Mouse (Mus musculus): Measurements from ENCODE around the gene Palm3.
"Not testable (repeated sequence)": the region's sequence is repeated elsewhere in the genome, so short reads cannot be mapped to it uniquely, and the experiment has no call there.

The Palm3 gene

DNA sequence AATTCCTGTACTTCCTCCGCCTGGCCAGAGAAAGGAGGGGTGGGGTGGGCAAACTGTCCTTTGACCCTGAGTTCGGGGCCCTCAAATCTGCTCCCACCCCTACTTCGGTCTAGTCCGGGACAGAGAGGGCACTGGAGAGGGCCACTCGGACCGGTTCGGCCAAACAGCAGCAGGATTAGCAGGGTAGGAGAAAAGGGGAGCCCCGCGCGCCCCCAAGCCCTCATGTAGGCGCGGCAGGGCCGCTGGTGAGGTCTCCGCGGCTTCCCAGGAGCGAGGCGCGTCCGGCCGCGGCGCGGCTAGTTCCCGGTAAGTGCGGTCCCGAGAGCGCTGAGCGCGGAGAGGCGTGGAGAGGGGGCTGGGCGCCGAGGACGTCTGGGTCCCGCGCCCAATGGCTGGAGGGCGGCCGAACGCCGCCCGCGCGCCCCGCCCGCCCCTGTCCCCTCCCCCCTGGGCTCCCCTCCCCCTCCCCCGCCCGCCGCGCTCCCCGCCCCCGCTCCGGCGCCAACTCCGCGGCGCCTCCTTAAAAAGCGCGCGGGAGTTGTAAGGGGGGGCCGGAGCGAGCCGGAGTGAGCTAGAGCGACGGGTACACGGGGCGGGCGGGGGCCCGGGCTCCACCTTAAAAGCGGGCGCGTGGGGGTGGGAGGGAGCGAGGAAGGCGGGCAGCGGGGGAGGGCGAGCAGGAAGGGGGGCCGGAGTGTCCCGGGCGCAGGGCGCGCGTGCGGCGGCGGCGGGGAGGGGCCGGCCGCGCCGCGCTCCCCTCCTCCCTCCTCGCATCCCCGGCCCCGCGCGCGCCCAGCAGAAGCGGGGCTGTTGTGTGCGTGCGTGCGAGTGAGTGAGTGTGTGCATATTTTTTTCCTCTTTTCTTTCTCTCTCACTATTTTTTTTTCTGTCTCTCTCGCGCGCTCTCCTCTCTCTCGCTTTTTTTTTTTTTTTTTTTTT is 24.4 kb upstream of the Palm3 start:
- in situ Hi-C loops (cut with MboI; ENCODE audit: low pct_unique_long_range_greater_than_20kb in 1 of 2, low sequenced_read_pairs in 2 of 2, unreplicated experiment in 1 of 2): no loop called here

DNA sequence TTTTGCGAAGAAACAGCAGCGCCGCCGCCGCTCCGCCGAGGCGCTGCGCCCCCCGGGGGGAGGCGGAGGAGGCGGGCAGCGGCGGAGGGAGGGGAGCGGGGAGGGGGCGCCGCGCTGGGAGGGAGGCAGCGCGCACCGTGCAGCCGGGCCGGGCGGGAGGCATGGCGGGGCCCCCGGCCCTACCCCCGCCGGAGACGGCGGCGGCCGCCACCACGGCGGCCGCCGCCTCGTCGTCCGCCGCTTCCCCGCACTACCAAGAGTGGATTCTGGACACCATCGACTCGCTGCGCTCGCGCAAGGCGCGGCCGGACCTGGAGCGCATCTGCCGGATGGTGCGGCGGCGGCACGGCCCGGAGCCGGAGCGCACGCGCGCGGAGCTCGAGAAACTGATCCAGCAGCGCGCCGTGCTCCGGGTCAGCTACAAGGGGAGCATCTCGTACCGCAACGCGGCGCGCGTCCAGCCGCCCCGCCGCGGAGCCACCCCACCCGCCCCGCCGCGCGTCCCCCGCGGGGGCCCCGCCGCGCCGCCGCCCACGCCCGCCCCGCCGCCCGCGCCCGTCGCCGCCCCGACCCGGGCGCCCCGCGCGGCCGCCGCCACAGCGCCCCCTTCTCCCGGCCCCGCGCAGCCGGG is 23.6 kb upstream of the Palm3 start, which contains the start of gene Samd1:
Gene Samd1, plus strand, starts transcription at position 162 of the 631 bp plus-strand sequence.
- in situ Hi-C loops (cut with MboI; ENCODE audit: low pct_unique_long_range_greater_than_20kb in 1 of 2, low sequenced_read_pairs in 2 of 2, unreplicated experiment in 1 of 2): no loop called here

DNA sequence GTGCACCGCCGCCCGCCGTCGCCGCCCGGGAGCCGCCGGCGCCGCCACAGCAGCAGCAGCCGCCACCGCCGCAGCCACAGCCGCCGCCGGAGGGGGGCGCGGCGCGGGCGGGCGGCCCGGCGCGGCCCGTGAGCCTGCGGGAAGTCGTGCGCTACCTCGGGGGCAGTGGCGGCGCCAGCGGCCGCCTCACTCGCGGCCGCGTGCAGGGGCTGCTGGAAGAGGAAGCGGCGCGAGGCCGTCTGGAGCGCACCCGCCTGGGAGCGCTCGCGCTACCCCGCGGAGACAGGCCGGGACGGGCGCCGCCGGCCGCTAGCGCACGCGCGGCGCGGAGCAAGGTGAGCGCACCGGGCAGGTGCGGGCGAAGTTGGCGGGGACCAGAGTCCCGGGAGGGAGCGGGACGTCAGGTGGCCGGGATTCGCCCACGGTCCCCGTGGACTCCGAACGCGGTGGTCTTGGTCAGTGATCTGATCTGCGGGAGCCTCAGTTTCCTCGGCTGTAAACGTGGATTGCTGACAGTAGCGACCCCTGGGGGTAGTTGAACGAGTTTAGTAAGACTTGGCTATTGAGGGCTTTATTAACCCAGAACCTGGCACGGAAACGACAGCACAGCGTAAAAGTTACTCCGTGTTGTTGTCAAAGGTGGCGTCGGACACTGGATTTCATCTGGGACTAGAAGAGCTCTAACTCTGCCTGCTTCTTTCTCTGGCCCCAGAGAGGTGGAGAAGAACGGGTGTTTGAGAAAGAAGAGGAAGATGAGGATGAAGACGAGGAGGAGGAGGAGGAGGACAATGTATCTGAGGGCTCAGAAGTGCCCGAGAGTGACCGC is 22.8 kb upstream of the Palm3 start:
- in situ Hi-C loops (cut with MboI; ENCODE audit: low pct_unique_long_range_greater_than_20kb in 1 of 2, low sequenced_read_pairs in 2 of 2, unreplicated experiment in 1 of 2): no loop called here

DNA sequence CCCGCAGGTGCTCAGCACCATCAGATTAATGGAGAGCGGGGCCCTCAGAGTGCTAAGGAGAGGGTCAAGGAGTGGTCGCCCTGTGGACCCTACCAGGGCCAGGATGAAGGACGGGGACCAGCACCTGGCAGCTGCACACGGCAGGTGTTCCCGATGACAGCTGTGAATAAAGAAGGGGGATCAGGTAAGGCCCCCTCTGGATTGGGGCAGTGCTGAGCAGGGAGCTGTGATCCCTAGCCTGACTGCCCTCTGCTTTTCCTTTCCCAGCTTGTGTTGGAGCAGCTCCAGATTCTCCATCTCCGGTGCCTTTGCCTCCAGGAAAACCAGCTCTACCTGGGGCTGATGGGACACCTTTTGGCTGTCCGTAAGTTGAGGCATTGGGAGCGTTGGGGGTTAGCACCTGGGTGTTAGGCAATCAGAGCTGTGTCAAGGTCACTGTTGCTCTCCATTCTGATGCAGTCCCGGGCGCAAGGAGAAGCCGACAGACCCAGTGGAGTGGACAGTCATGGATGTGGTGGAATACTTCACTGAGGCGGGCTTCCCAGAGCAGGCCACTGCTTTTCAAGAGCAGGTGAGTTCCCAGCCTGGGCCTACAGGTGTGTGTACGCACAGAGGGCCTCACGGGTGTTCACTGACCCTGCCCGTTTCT is 22.1 kb upstream of the Palm3 start:
- in situ Hi-C loops (cut with MboI; ENCODE audit: low pct_unique_long_range_greater_than_20kb in 1 of 2, low sequenced_read_pairs in 2 of 2, unreplicated experiment in 1 of 2): no loop called here

DNA sequence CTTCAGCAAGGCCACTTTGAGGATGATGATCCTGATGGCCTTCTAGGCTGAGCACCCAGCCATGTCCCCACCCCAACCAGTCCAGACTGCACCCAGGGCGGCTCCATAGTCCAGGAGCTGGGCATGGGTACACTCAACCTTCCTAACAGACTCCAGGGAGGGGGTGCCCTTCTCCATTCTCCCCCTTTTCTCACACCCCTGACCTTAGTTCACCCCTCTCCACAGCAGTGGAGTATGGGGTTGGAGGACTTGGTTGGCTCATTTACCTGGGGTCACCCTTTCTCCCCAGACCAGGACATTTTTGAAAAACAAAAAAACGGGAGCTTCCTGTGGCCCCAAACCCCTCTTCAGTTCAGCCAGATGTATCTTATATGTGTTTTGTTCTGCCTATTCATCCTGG is 21.4 kb upstream of the Palm3 start:
- in situ Hi-C loops (cut with MboI; ENCODE audit: low pct_unique_long_range_greater_than_20kb in 1 of 2, low sequenced_read_pairs in 2 of 2, unreplicated experiment in 1 of 2): no loop called here

DNA sequence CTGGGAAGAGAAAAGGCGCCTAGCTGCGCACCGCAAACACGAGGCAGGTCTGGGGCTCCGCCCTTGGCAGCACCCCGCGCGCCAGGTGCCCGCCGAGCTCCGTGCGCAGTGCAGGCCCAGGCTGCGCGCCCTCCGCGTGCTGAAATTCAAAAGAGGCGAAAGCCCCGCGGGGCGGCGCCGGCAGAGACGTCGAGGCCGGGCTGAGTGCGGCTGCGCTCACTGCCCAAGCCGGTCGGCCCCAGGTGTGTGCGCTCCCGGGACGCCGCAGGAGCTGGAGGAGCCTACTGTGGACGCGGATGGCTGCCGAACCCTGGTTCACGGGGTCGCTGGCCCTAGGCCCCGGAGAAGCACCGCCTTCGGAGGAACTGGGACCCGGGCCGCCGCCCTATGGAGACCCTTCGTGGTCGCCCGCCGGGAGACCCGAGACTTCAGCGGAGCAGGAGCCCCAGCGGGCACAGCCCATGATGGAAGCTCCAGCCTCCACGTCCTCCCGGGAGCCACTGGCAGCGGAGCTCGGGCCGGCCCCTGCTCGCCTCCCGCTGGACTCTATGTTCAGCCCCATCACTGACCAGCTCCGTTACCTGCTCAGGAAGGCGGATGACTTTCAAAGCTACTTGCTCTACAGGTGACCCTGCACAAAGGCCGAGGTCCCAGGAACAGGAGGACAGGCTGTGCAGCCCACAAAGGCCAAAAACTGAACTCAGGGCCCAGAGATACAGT is 19.8 kb upstream of the Palm3 start, which contains the start of gene 1700067K01Rik:
Gene 1700067K01Rik, plus strand, starts transcription at position 222 of the 720 bp plus-strand sequence.
- in situ Hi-C loops (cut with MboI; ENCODE audit: low pct_unique_long_range_greater_than_20kb in 1 of 2, low sequenced_read_pairs in 2 of 2, unreplicated experiment in 1 of 2): no loop called here

DNA sequence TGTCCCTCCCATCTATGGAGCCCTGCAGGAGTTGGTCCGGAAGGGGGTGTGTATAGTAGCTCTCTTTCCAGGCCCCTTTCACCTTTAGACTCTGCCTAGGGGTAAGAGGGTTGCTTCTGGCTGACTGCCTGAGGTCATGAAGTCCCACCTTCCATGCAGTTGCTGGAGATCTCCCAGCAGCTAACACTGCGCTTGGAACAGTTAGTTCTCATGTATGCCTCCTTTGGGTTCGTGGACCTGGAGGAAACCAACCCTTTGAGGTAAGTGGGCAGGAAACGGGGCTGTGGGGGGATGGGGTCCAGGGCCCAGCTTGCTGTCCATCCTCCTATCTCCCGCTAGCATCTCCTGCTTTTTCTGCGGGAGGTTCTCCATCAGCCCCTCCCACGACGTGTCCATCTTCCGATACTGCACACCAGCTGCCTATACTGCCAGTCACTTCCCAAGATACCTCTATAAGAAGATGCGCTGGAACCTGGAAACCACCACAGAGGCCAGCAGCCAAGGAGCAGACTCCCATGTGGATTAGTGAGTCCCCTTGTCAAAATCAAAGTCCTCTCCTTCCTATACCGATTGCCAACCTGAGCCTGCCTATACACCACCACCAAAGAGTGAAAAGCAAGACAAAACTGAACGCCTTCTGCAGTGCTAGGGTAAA is 18.2 kb upstream of the Palm3 start:
- in situ Hi-C loops (cut with MboI; ENCODE audit: low pct_unique_long_range_greater_than_20kb in 1 of 2, low sequenced_read_pairs in 2 of 2, unreplicated experiment in 1 of 2): no loop called here

DNA sequence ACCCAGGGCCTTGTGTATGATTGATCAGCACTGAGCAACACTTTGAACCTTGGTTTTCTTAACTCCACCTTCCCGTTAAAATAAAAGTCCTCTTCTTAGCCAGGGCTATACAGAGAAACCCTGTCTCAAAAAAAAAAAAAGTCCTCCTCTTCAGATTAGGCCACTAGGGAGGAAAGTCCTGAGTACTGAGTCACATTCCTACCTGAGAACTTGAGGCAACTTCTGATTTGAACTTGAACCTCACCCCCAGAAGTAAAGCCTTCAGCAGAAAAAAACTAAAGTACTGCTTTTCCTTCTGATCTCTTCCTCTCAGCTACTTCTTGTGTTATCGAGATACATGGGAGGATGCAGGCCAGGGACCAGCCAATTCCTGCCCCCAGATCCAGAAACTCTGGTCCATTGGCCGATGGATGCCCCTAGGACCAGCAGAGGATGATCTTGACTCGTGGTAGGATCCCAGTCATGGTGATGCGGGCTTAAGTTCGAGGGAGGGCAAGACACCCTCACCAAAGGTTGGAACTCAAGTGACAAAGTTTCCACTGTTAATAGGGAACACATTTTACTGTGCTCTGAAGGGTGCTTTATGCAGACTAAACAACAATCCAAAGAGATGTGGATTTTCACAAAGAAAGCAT is 17.5 kb upstream of the Palm3 start:
- in situ Hi-C loops (cut with MboI; ENCODE audit: low pct_unique_long_range_greater_than_20kb in 1 of 2, low sequenced_read_pairs in 2 of 2, unreplicated experiment in 1 of 2): no loop called here

DNA sequence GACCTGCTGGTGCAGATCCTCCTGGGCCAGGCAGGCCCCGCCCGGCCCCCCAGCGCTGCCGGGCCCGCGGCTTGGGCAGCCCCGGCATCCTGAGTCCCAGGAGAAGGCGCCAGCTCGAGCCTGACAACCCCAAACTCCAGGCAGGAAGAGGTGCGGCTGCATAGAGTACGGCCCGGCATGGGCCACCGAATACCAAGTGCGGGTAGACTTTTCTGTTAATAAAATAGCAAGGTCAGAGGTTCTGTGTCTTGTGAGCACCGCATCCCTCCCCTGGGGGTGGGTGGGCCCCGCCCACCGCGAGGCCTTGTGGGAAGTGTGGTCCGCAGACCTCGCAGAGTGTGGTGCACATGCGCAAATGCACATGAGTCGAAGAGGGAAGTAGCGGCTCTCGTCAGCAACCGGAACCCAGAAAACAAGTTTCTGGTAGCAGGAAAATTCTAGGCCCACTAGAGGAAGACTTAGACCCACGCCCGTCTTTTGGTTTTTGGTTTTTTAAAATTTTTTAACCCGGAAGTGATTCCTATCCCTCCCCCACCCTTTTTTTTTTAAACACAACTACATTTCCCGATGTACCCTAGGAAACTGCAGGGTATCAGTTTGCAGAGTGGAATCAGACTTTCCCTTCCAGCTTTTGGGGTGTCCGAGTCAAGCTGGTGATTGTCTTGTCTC is 16.6 kb upstream of the Palm3 start:
- in situ Hi-C loops (cut with MboI; ENCODE audit: low pct_unique_long_range_greater_than_20kb in 1 of 2, low sequenced_read_pairs in 2 of 2, unreplicated experiment in 1 of 2): no loop called here

DNA sequence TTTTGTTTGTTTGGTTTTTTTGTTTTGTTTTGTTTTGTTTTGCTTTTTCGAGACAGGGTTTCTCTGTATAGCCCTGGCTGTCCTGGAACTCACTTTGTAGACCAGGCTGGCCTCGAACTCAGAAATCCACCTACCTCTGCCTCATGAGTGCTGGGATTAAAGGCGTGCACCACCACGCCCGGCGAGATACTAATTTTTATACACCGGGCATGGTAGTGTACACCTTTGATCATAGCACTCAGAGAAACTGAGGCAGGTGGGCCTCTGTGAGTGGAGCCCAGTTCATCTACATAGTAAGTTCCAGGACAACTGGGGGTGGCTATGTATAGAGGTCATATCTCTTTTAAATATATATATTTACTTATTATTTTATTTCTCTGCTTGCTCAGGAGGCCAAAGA is 15.8 kb upstream of the Palm3 start:
- in situ Hi-C loops (cut with MboI; ENCODE audit: low pct_unique_long_range_greater_than_20kb in 1 of 2, low sequenced_read_pairs in 2 of 2, unreplicated experiment in 1 of 2): not testable (repeated sequence)

DNA sequence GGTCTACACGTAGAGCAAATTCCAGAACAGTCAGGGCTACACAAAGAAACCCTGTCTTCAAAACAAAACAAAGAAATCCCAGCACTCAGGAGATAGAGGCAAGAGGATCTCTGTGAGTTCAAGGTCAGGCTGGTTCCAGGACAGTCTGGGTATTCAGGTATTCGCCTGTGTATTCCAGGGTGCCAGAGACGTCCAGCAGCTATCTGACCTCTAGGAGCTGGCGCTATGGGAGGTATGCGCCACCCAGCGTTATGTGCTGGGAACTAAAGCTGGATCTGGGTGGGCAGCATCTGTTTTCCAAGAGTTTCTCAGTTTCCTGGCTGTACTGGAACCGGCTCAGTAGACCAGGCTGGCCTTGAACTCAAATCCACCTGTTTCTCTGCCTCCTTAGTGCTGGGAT is 12.9 kb upstream of the Palm3 start:
- in situ Hi-C loops (cut with MboI; ENCODE audit: low pct_unique_long_range_greater_than_20kb in 1 of 2, low sequenced_read_pairs in 2 of 2, unreplicated experiment in 1 of 2): no loop called here

DNA sequence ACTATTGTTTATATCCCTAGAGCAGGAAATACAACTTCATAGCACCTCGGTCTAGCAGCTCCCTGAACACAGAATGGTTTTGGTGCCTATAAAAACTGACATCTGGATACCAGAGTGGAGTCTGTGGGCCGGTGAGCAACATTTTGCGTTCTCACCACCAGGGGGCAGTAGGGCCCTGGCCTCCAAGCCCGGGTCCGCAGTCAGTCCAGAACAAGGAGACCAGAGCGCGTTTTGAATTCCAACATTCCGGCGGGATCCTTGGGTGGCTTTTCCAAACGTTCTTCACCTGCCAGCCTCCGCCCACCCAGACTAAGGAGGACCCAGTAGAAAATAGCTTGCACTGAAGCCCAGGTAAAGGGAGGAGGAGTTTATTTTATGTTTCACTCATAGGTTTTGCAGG is 11.4 kb upstream of the Palm3 start:
- in situ Hi-C loops (cut with MboI; ENCODE audit: low pct_unique_long_range_greater_than_20kb in 1 of 2, low sequenced_read_pairs in 2 of 2, unreplicated experiment in 1 of 2): no loop called here

DNA sequence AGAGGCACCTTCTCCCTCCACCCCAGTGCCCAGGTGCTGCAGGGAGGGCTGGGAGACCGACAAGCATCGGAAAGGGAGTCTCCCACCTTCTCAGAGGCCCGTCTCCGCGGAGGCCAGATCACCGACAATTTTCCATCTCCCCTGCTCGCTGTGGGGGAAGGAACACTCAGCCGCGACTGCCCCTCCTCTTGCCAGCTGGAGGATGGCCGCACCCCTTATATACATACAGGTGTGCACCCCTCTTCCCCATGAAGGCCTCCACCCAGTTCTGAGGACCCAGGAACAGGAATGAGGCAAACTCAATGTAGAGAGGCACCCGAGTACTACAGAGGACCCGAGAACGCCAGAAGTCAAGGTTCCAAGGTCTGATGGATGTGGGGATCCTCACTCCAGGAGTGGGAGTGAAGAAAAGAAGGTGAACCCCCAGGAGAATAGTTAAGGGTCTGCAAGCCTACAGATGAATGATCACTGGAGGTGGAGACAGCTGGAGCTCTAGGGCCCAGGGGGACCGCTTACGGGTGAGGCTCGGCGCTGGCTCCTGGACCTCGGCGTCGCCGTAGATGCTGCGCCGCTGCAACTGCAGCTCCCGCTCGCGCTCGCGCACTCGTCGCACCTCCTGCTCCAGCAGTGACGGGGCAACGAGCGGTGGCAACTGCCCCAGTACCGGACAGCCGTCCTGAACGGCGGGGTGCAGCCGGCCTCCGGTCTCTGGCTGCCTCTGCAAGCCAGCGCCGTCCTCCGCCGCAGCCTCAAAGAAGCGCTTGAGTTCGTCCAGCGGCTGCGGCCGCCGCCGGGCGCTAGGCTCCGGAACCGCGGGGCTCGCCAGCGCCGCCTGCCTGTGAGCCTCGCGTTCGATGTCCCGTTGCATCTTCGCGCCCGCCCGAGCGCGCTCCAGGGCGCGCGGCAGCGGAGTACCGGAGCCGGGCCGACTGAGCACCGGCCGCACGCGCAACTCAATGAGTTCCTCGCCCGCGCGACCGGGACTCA is 10.4 kb upstream of the Palm3 start:
- in situ Hi-C loops (cut with MboI; ENCODE audit: low pct_unique_long_range_greater_than_20kb in 1 of 2, low sequenced_read_pairs in 2 of 2, unreplicated experiment in 1 of 2): no loop called here

DNA sequence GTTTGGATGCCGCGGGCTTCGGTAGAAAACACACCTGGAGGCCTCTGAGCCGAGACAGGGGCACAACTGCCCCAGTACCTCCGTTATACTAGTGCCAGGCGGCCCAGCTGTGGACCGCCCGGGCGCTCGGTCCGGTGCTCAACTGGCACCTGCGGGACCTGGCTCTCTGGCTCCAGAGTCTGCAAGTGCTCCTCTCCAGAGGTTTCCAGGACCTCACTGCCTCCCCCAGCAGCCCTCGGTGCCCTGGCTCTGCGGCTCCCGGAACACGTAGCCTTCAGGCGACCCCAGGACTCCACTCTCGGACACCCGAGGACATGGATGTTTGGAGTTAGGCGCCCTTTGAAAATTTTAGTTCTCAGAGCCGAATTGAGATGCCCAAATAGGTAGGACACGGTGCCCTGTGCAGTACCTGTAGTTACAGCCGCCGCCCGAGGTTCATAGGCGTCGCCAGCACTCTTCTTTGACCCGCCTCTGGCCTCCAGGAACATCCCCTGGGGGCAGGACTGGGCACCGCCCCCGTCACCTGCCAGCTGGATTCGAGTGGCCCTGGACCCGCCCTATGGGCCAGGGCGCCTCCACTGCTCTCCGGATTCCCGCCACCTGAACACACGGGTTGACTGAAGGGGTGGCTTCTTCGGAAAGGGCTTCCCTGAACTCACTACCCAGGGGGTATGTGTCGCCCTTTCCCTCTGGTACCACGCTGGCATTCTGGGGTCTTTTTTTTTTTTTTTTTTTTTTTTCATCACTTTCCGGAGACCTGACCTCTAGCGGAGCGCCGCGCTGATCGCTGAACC is 9.4 kb upstream of the Palm3 start, which contains the start of gene 2210011C24Rik:
Gene 2210011C24Rik, minus strand, starts transcription at position 467 of the 794 bp plus-strand sequence.
- in situ Hi-C loops (cut with MboI; ENCODE audit: low pct_unique_long_range_greater_than_20kb in 1 of 2, low sequenced_read_pairs in 2 of 2, unreplicated experiment in 1 of 2): no loop called here
